Mouse (Mus musculus) ES-E14 (cell line): ENCODE results near the gene Myct1. TPM values are rescaled to one million over a fixed set of nuclear protein-coding genes. Genes with fewer than 3 reads are reported as not detected.

ENCODE experiments used
- DNase-seq: peaks from one replicate; pipeline ENCODE4 v3.0.0-alpha.2; 2013; ENCODE audit warnings: low read depth, low spot score
- H3K27ac ChIP-seq: 2 replicates; pipeline ENCODE4 v1.5.1; 2012; ENCODE audit warnings: low read depth, mild to moderate bottlenecking, low read length, moderate library complexity, mixed read lengths; ENCODE audit not compliant: poor library complexity, insufficient read depth, severe bottlenecking
- H3K36me3 ChIP-seq: 2 replicates; pipeline ENCODE4 v1.6.1; 2012; ENCODE audit warnings: mild to moderate bottlenecking, low read length, moderate library complexity, mixed read lengths; ENCODE audit not compliant: control insufficient read depth, poor library complexity, insufficient read depth, severe bottlenecking
- H3K4me1 ChIP-seq, 2 experiments: fragments of 150-350 bp in 1 of 2; sonication (generic) in 1 of 2; 2 replicates each; pipeline ENCODE4 v1.6.1; 2012; ENCODE audit warnings: low read length in 2 of 2, mild to moderate bottlenecking in 1 of 2, mixed read lengths in 1 of 2; ENCODE audit not compliant: control insufficient read depth in 2 of 2, insufficient read depth in 2 of 2, poor library complexity in 1 of 2
- H3K4me3 ChIP-seq, 2 experiments: fragments of 150-350 bp in 1 of 2; sonication (generic) in 1 of 2; 2 replicates each; pipeline ENCODE4 v1.5.1; 2012; ENCODE audit warnings: low read length in 2 of 2, low read depth in 1 of 2, mild to moderate bottlenecking in 1 of 2, mixed read lengths in 1 of 2; ENCODE audit not compliant: insufficient read depth in 1 of 2, poor library complexity in 1 of 2, severe bottlenecking in 1 of 2
- H3K9ac ChIP-seq: 2 replicates; pipeline ENCODE4 v1.6.1; 2012; ENCODE audit warnings: low read depth, mild to moderate bottlenecking, low read length, mixed read lengths; ENCODE audit not compliant: poor library complexity, insufficient read depth, severe bottlenecking
- H3K9me3 ChIP-seq: fragments of 150-350 bp; sonication (generic); 2 replicates; pipeline ENCODE4 v1.6.1; 2012; ENCODE audit warnings: low read depth, mild to moderate bottlenecking, low read length; ENCODE audit not compliant: control insufficient read depth, insufficient read depth
- CHD2 ChIP-seq: IDR thresholded peaks from 2 replicates; pipeline ENCODE4 v1.6.1; 2014; ENCODE audit warnings: mild to moderate bottlenecking, low read depth, low read length, inconsistent platforms
- HCFC1 ChIP-seq: IDR thresholded peaks from 2 replicates; pipeline ENCODE4 v1.6.1; 2012; ENCODE audit warnings: low read length, inconsistent platforms, borderline replicate concordance; ENCODE audit not compliant: insufficient read depth
- MAFK ChIP-seq: IDR thresholded peaks from 2 replicates; pipeline ENCODE4 v1.6.1; 2014; ENCODE audit warnings: mild to moderate bottlenecking, low read depth, low read length, inconsistent platforms; ENCODE audit not compliant: insufficient read depth
- ZC3H11A ChIP-seq: IDR thresholded peaks from 2 replicates; pipeline ENCODE4 v1.6.1; 2012; ENCODE audit warnings: low read depth, mild to moderate bottlenecking, inconsistent platforms, low read length, borderline replicate concordance
- ZNF384 ChIP-seq: IDR thresholded peaks from 2 replicates; pipeline ENCODE4 v1.6.1; 2012; ENCODE audit warnings: low read depth, low read length, inconsistent platforms
- in situ Hi-C, 2 experiments: fragments of 600-800 bp; cut with MboI; formaldehyde crosslinking; loops; one replicate each; pipeline ENCODE4 v1.15.1; 2025; ENCODE audit warnings: low sequenced_read_pairs in 2 of 2, inconsistent platforms in 1 of 2; ENCODE audit not compliant: unreplicated experiment in 2 of 2
- total RNA-seq: library from RNA; depleted of rRNA; stranded (reverse); fragments of 300-350 nt; gene quantifications from 2 replicates; pipeline ENCODE4 v1.2.3, GENCODE M21; 2012

Gene Myct1
- total RNA-seq, 1 experiment, result not detected

DNA sequence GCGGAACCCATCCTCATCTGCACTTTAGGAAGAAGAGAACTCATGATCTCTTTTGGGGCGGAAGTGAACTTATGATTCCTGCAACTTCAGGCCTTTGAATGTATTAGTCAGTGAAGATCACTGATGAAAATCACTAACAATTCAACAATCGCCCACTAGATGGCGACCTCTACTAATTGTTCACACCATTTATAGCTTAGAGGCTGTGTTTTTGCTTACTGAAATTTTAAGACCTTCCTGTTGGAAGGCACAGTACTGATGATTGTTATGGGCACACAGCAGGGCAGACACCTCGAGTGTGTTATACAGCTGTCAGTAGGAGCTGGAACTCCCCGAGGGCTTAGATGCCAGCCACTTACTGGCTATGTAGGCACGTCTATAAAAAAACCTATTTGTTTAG lies 6.5 kb downstream of the Myct1 start:
- Histone ChIP-seq H3K27ac (no peak overlapping the region), H3K9ac (no peak overlapping the region), H3K4me1 (no peaks in the 10 kb centered on the region), H3K4me3 (no peak overlapping the region), H3K9me3 (no peaks in the 10 kb centered on the region), H3K36me3 (no peaks in the 10 kb centered on the region)
- TF ChIP-seq CHD2, result no peak
- no peak for TF ChIP-seq HCFC1
- TF ChIP-seq MAFK, result no peak
- TF ChIP-seq ZC3H11A, result peak; percentile 65; the same call in 1 of the 2 replicates
- no peak for TF ChIP-seq ZNF384
- DNase-seq, result peak; percentile 51
- in situ Hi-C loops, result no loop called here

- Histone ChIP-seq H3K9me3 (no peaks in the 10 kb centered on the region), H3K27ac (no peak overlapping the region), H3K4me1 (no peaks in the 10 kb centered on the region), H3K4me3 (no peak overlapping the region), H3K9ac (no peak overlapping the region), H3K36me3 (no peaks in the 10 kb centered on the region)
- in situ Hi-C loops, result no loop called here
- DNase-seq, result no peak
- TF ChIP-seq MAFK, result no peak
- TF ChIP-seq ZC3H11A, result no peak
- no peak for TF ChIP-seq HCFC1
- TF ChIP-seq CHD2, result no peak
- TF ChIP-seq ZNF384, result no peak
These were observed 9.9 kb downstream of the Myct1 start for GRCm38 (mm10) chr10:5603512-5603911.

- Histone ChIP-seq H3K4me1 (no peaks in the 10 kb centered on the region), H3K4me3 (no peak overlapping the region), H3K9ac (no peak overlapping the region), H3K9me3 (no peaks in the 10 kb centered on the region), H3K27ac (no peak overlapping the region), H3K36me3 (no peaks in the 10 kb centered on the region)
- DNase-seq, result no peak
- TF ChIP-seq CHD2 (no peak), ZC3H11A (no peak), HCFC1 (no peak), ZNF384 (no peak), MAFK (no peak)
- in situ Hi-C loops, result no loop called here
These were observed 10.8 kb downstream of the Myct1 start for GRCm38 (mm10) chr10:5604371-5604770.

DNA sequence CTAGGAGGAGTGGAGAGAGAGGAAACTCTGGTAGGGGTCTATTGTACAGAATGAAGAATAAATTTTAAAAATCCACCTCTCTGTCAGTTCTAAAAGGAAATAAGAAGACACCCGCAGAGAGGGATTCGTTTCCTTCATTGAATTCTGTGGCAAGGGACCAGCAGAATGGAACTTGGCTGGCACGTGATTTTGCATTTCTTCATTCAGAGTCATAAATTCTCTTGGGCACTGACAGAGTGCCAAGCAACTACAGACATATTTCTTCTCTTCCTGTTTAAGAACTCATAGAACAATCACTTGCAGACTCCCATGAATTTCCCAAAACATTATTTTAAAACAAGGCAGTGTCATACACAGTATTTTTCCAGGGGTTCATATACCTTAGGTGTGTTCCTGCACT lies 15.3 kb downstream of the Myct1 start:
- TF ChIP-seq ZNF384, result no peak
- Histone ChIP-seq H3K4me3 (no peak overlapping the region), H3K9ac (no peak overlapping the region), H3K36me3 (no peaks in the 10 kb centered on the region), H3K27ac (no peak overlapping the region), H3K4me1 (no peaks in the 10 kb centered on the region), H3K9me3 (no peaks in the 10 kb centered on the region)
- in situ Hi-C loops, result no loop called here
- no peak for DNase-seq
